Mouse (Mus musculus): Measurements from ENCODE around the gene Krtap4-1. TPM values are rescaled to one million over a fixed set of nuclear protein-coding genes. Genes with fewer than 3 reads are reported as not detected.

Krtap4-1 gene
- polyA plus RNA-seq, 1 experiment, result not detected

DNA sequence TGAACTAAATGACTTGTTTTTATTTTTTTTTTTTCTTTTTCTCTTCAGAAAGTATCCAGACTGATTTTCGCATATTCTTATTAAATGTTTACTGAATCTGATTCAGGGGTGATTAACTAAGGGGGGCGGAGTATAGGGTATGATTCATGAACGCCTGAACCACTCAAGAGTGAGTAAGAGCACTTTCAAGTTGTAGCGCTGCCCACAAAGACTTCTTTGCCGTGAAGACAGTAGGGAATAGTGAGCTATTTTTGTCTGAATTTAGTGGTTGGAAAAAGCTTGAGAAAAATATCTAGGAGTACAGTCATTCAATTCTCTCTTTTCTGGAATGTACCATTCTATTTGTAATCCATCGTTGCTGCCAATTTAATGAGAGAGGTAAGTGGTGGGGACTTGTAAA, 46.5 kb downstream of the Krtap4-1 start:
- no peak for TF ChIP-seq CTCF (IDR thresholded peaks at IDR 0.05; ENCODE audit: borderline replicate concordance, extremely low read depth, insufficient read depth, insufficient read length)
- DNase-seq (ENCODE audit: low read depth), result no peak

DNA sequence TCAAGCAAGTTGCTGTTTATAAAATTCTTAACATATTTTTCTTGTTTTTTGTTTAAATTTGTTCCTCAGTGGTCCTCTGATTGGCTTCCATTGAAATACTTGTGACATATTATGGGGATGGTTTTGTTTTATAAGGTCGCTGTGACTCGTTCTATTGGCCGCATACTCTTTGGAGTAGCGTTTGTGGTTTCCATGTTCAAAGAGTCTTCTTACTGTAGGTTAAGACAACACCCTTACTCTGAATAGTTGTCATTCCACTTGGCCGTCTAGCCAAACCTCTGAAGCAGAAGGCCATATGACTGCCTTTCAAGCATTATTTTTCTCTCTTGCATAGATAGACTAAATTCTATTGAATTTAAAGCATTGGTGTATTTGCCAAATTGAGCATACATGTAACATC, 47.0 kb downstream of the Krtap4-1 start:
- TF ChIP-seq POLR2A (IDR thresholded peaks at IDR 0.05; ENCODE audit: borderline replicate concordance, extremely low read depth, insufficient read depth, insufficient read length, poor library complexity, severe bottlenecking) (no peak), CTCF (IDR thresholded peaks at IDR 0.05; ENCODE audit: borderline replicate concordance, extremely low read depth, insufficient read depth, insufficient read length) (no peak)
- DNase-seq (ENCODE audit: low read depth), result no peak

DNA sequence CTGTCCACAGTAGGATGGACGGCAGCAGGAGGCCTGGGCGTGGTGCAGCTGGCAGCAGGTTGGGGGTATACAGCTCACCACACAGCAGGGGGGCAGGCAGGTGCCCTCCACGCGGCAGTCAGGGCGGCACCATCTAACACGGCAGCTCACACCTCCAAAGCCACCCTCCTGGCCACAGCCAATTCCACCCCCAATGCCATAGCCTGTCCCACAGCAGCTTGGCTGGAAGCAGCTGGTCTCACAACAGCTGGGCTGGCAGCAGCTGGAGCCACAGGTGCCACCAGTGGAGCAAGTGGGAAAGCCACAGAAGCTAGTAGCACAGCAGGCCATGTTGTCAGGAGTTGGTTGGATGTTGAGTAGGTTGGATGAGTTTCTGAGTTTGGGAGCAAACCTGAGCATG, 47.4 kb downstream of the Krtap4-1 start, which contains the start of gene Krtap1-5:
TSS of gene Krtap1-5 (minus strand) at position 381 of the 400 bp plus-strand sequence.
- TF ChIP-seq POLR2A (IDR thresholded peaks at IDR 0.05; ENCODE audit: borderline replicate concordance, extremely low read depth, insufficient read depth, insufficient read length, poor library complexity, severe bottlenecking), result no peak
- TF ChIP-seq CTCF (IDR thresholded peaks at IDR 0.05; ENCODE audit: borderline replicate concordance, extremely low read depth, insufficient read depth, insufficient read length), result no peak
- no peak for DNase-seq (ENCODE audit: low read depth)

Other genes starting within 250 kb of the Krtap4-1 start
- gene Krt10, start 238.9 kb downstream of the Krtap4-1 start, polyA plus RNA-seq (2012; rRNA removed), result 11.9 and 20.0 TPM in 2 replicates
- 0.04 and 0.05 TPM in 2 replicates for gene Krt12, start 206.0 kb downstream of the Krtap4-1 start, polyA plus RNA-seq (2012; rRNA removed)
- 0.14 TPM in 1 of 2 replicates, not detected in the other for gene Krt20, start 190.1 kb downstream of the Krtap4-1 start, polyA plus RNA-seq (2012; rRNA removed)
- gene Krt23, start 135.1 kb downstream of the Krtap4-1 start, polyA plus RNA-seq (2012; rRNA removed), result 0.08 TPM in 1 of 2 replicates, not detected in the other
- not detected in 2 replicates for gene Krt39, start 106.9 kb downstream of the Krtap4-1 start, polyA plus RNA-seq (2012; rRNA removed)
- gene Krt40, start 85.1 kb downstream of the Krtap4-1 start, polyA plus RNA-seq (2012; rRNA removed), result not detected in 2 replicates
- not detected in 2 replicates for gene Krtap3-3, start 77.4 kb downstream of the Krtap4-1 start, polyA plus RNA-seq (2012; rRNA removed)
- not detected in 2 replicates for gene Krtap3-2, start 71.4 kb downstream of the Krtap4-1 start, polyA plus RNA-seq (2012; rRNA removed)
- not detected in 2 replicates for gene Gm11939, start 68.8 kb downstream of the Krtap4-1 start, polyA plus RNA-seq (2012; rRNA removed)
- gene Krtap3-1, start 61.6 kb downstream of the Krtap4-1 start, polyA plus RNA-seq (2012; rRNA removed), result not detected in 2 replicates
- not detected in 2 replicates for gene Krtap1-5, start 47.2 kb downstream of the Krtap4-1 start, polyA plus RNA-seq (2012; rRNA removed)
- gene Krtap1-4, start 44.6 kb downstream of the Krtap4-1 start, polyA plus RNA-seq (2012; rRNA removed), result not detected in 2 replicates
- gene Krtap1-3, start 36.9 kb downstream of the Krtap4-1 start, polyA plus RNA-seq (2012; rRNA removed), result not detected in 2 replicates
- gene Krtap9-3, start 30.1 kb downstream of the Krtap4-1 start, polyA plus RNA-seq (2012; rRNA removed), result not detected in 2 replicates
- gene Gm11938, start 24.9 kb downstream of the Krtap4-1 start, polyA plus RNA-seq (2012; rRNA removed), result not detected in 2 replicates
- gene Gm11937, start 18.0 kb downstream of the Krtap4-1 start, polyA plus RNA-seq (2012; rRNA removed), result not detected in 2 replicates
- not detected in 2 replicates for gene Krtap2-4, start 13.4 kb downstream of the Krtap4-1 start, polyA plus RNA-seq (2012; rRNA removed)
- not detected in 2 replicates for gene Gm11562, start 7.8 kb downstream of the Krtap4-1 start, polyA plus RNA-seq (2012; rRNA removed)
- not detected in 2 replicates for gene Krtap4-2, start 6.8 kb upstream of the Krtap4-1 start, polyA plus RNA-seq (2012; rRNA removed)
- not detected in 2 replicates for gene Krtap4-7, start 15.9 kb upstream of the Krtap4-1 start, polyA plus RNA-seq (2012; rRNA removed)
- not detected in 2 replicates for gene Gm11555, start 22.0 kb upstream of the Krtap4-1 start, polyA plus RNA-seq (2012; rRNA removed)
- gene Gm11563, start 30.7 kb upstream of the Krtap4-1 start, polyA plus RNA-seq (2012; rRNA removed), result not detected in 2 replicates
- gene Krtap4-6, start 37.7 kb upstream of the Krtap4-1 start, polyA plus RNA-seq (2012; rRNA removed), result not detected in 2 replicates
- not detected in 2 replicates for gene Gm14190, start 62.5 kb upstream of the Krtap4-1 start, polyA plus RNA-seq (2012; rRNA removed)
- gene Gm14180, start 106.1 kb upstream of the Krtap4-1 start, polyA plus RNA-seq (2012; rRNA removed), result not detected in 2 replicates
- gene Gm11595, start 144.7 kb upstream of the Krtap4-1 start, polyA plus RNA-seq (2012; rRNA removed), result not detected in 2 replicates
- not detected in 2 replicates for gene Krtap4-8, start 152.5 kb upstream of the Krtap4-1 start, polyA plus RNA-seq (2012; rRNA removed)
- not detected in 2 replicates for gene Krtap4-9, start 157.0 kb upstream of the Krtap4-1 start, polyA plus RNA-seq (2012; rRNA removed)
- not detected in 2 replicates for gene Gm11596, start 165.2 kb upstream of the Krtap4-1 start, polyA plus RNA-seq (2012; rRNA removed)
- not detected in 2 replicates for gene Gm11569, start 170.7 kb upstream of the Krtap4-1 start, polyA plus RNA-seq (2012; rRNA removed)
- gene Gm11554, start 176.2 kb upstream of the Krtap4-1 start, polyA plus RNA-seq (2012; rRNA removed), result not detected in 2 replicates
- gene Krtap4-13, start 181.7 kb upstream of the Krtap4-1 start, polyA plus RNA-seq (2012; rRNA removed), result not detected in 2 replicates
- gene Gm11564, start 187.4 kb upstream of the Krtap4-1 start, polyA plus RNA-seq (2012; rRNA removed), result not detected in 2 replicates
- not detected in 2 replicates for gene 2300003K06Rik, start 209.8 kb upstream of the Krtap4-1 start, polyA plus RNA-seq (2012; rRNA removed)
- not detected in 2 replicates for gene Krtap4-16, start 223.4 kb upstream of the Krtap4-1 start, polyA plus RNA-seq (2012; rRNA removed)
- gene Gm11568, start 229.7 kb upstream of the Krtap4-1 start, polyA plus RNA-seq (2012; rRNA removed), result not detected in 2 replicates
- gene Gm11559, start 236.2 kb upstream of the Krtap4-1 start, polyA plus RNA-seq (2012; rRNA removed), result not detected in 2 replicates
- gene Krtap9-1, start 245.2 kb upstream of the Krtap4-1 start, polyA plus RNA-seq (2012; rRNA removed), result not detected in 2 replicates